In genomic region chr7:140765391-140765790, GRCm38 (mm10) we compare ENCODE assay signal across 34 mouse cellular contexts. TPM values are rescaled to one million over a fixed set of nuclear protein-coding genes. Genes with fewer than 3 reads are reported as not detected.
"Had no signal": no experiment of that assay in that cellular context is flagged by ENCODE, and none has a peak within 500 bp of the region (broad histone marks: within the 10 kb centered on the region; RNA-seq: fewer than 3 reads in every experiment).

No protein-coding gene starts in this region.

RNA-seq across cellular contexts. Expression of gene Cyp2e1, which starts 1.9 kb away (rescaled TPM):
- total RNA-seq: hematopoietic stem cell, adult 5-6 weeks; hindbrain, postnatal 0 days; layer of hippocampus, adult 18-20 months; layer of hippocampus, adult 2 months; layer of hippocampus, postnatal 10 days; layer of hippocampus, postnatal 14 days; layer of hippocampus, postnatal 25 days; layer of hippocampus, postnatal 36 days had no signal
- polyA plus RNA-seq: heart, embryonic 10.5 days; heart, embryonic 11.5 days; heart, embryonic 12.5 days; heart, embryonic 13.5 days; heart, embryonic 14.5 days; heart, embryonic 15.5 days; heart, embryonic 16.5 days; heart, postnatal 0 days; hindbrain, embryonic 10.5 days; hindbrain, embryonic 11.5 days; hindbrain, embryonic 12.5 days; hindbrain, embryonic 13.5 days; hindbrain, embryonic 14.5 days; hindbrain, embryonic 15.5 days; hindbrain, embryonic 16.5 days; hindbrain, postnatal 0 days; inflammation-experienced regulatory T-cells, adult 6 months; intestine, embryonic 14.5 days; intestine, embryonic 15.5 days; intestine, embryonic 16.5 days; intestine, postnatal 0 days had no signal

RNA-seq across cellular contexts. Expression of gene Syce1, which starts 22.3 kb away (rescaled TPM):
- total RNA-seq: heart, postnatal 10 days; heart, postnatal 14 days; heart, postnatal 25 days; heart, postnatal 36 days; hindbrain, postnatal 0 days; layer of hippocampus, adult 18-20 months; layer of hippocampus, adult 2 months; layer of hippocampus, postnatal 10 days; layer of hippocampus, postnatal 14 days; layer of hippocampus, postnatal 25 days had no signal
- polyA plus RNA-seq: heart, embryonic 14.5 days; inflammation-experienced regulatory T-cells, adult 6 months; kidney, postnatal 0 days; large intestine, adult 2 months had no signal

RNA-seq across cellular contexts. Expression of gene Zfp941, which starts 56.6 kb away (rescaled TPM):
- total RNA-seq: heart, postnatal 25 days had no signal
